Mouse (Mus musculus): ENCODE data around the gene Ppp4c.

DNA sequence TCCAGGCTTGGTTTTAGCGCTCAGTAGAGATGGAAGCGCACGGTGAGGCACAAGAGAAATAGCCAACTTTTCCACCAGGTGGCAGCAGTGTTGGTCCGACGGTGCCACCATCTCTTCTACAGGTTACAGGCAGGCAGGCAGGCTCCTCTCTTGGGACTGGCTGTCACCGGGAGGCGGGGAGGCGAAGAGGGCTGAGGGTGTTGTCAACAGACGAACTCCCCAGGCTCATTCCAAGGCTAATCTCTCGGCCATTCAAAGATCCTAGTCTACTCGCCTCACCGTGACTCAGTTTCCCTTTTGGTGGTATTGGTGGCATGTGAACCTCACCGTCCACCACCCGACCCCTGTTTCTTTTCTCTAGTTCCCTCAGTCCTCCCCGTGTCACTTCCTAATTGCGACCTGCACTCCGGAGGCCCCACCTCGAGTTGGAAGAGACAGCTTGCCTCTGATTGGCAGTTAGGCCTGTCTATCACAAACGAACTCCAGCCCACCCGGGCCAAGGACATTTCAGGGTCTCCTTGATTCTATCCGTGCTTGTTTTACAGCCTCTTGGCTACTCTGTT is 39.8 kb upstream of the Ppp4c start:
- peak; percentile 93 for TF ChIP-seq CTCF (conservative IDR thresholded peaks at IDR 0.05; ENCODE audit: insufficient read depth, insufficient read length, low read depth, low read length)
- no peak for TF ChIP-seq POLR2A (IDR thresholded peaks at IDR 0.05; ENCODE audit: low read depth, low read length)
